Mouse (Mus musculus) forebrain, embryonic 11.5 days (tissue): ENCODE results near the gene Olfr95. TPM values are rescaled to one million over a fixed set of nuclear protein-coding genes. Genes with fewer than 3 reads are reported as not detected.

ENCODE experiments used
- ATAC-seq: fragments of 200-750 bp; cut with Nextera tagmentation; replicated peaks from 2 replicates; pipeline ENCODE4 v1.8.0; 2017; ENCODE audit warnings: moderate TSS enrichment; ENCODE audit not compliant: low FRiP score
- DNase-seq: peaks from one replicate; pipeline ENCODE4 v3.0.0-alpha.2; 2017; ENCODE audit warnings: low spot score
- H3K27ac ChIP-seq: fragments of 300-500 bp; sonication (generic); 2 replicates; pipeline ENCODE4 v1.5.1; 2014; ENCODE audit warnings: low read depth, low read length
- H3K27me3 ChIP-seq: fragments of 300-500 bp; sonication (generic); 2 replicates; pipeline ENCODE4 v1.6.1; 2014; ENCODE audit warnings: mild to moderate bottlenecking, low read length, mixed read lengths; ENCODE audit not compliant: control insufficient read depth, insufficient read depth
- H3K36me3 ChIP-seq: fragments of 300-500 bp; sonication (generic); 2 replicates; pipeline ENCODE4 v1.6.1; 2014; ENCODE audit warnings: mild to moderate bottlenecking, low read length, moderate library complexity, mixed read lengths; ENCODE audit not compliant: control insufficient read depth, insufficient read depth
- H3K4me1 ChIP-seq: fragments of 300-500 bp; sonication (generic); replicated peaks from 2 replicates; pipeline ENCODE4 v1.6.1; 2014; ENCODE audit warnings: low read length, mixed read lengths; ENCODE audit not compliant: control insufficient read depth, insufficient read depth
- H3K4me2 ChIP-seq: fragments of 300-500 bp; sonication (generic); 2 replicates; pipeline ENCODE4 v1.6.1; 2014; ENCODE audit warnings: low read depth, mild to moderate bottlenecking, low read length, moderate library complexity, mixed read lengths; ENCODE audit not compliant: severe bottlenecking
- H3K4me3 ChIP-seq: fragments of 300-500 bp; sonication (generic); 2 replicates; pipeline ENCODE4 v1.5.1; 2014; ENCODE audit warnings: low read depth, low read length
- H3K9ac ChIP-seq: fragments of 300-500 bp; sonication (generic); 2 replicates; pipeline ENCODE4 v1.6.1; 2014; ENCODE audit warnings: low read length
- H3K9me3 ChIP-seq: fragments of 300-500 bp; sonication (generic); 2 replicates; pipeline ENCODE4 v1.6.1; 2016; ENCODE audit warnings: low read length, mixed read lengths; ENCODE audit not compliant: control insufficient read depth
- WGBS: fragments of 180-500 bp; shearing (Covaris S2); extraction: QIAGEN DNeasy Blood & Tissue Kit; methylation state at CpG from one replicate; pipeline ENCODE4 v1.1.7; 2014; 5-methylcytosine and 5-hydroxymethylcytosine counted together
- polyA plus RNA-seq: library from polyadenylated mRNA; unstranded; fragments of >200 nt; fragmentation: Nextera tagmentation; extraction: Ambion mirVana; gene quantifications from 2 replicates; pipeline ENCODE4 v1.2.1, GENCODE M21; 2014

The Olfr95 gene
- polyA plus RNA-seq, 1 experiment from 2014 or later = not detected

DNA sequence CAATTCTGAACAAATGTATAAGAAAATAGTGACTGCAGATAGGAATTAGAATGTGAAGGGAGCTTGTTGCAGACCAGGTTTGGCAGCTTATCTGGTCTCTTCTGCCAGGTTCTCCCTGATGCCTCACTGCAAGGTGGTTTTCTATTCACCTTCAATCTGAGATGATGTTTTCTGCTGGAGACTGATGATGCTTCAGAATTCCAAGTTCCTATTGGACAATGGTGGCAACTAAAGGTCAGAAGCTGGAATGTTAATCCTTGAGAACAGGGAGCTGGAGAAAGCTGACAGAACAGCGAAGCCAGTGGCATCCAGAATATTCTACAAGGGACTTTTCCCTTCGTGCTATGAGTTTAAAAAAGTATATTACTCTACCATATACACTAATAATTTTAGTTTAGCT lies 22.2 kb downstream of the Olfr95 start:
- no peaks in the 10 kb centered on the region for H3K9me3 ChIP-seq
- H3K27me3 ChIP-seq = no peaks in the 10 kb centered on the region
- no peak overlapping the region for H3K4me2 ChIP-seq
- 32% methylated on average over 2 of the region's 2 CpGs for WGBS
- no peak overlapping the region for H3K9ac ChIP-seq
- no peak overlapping the region for H3K4me3 ChIP-seq
- H3K27ac ChIP-seq = no peak overlapping the region
- ATAC-seq (no peak), DNase-seq (no peak)
- no peaks in the 10 kb centered on the region for H3K4me1 ChIP-seq
- no peaks in the 10 kb centered on the region for H3K36me3 ChIP-seq

- ATAC-seq (no peak), DNase-seq (no peak)
- Histone ChIP-seq H3K27me3 (no peaks in the 10 kb centered on the region), H3K9me3 (no peaks in the 10 kb centered on the region), H3K9ac (no peak overlapping the region), H3K4me3 (no peak overlapping the region), H3K4me1 (no peaks in the 10 kb centered on the region), H3K36me3 (no peaks in the 10 kb centered on the region), H3K4me2 (no peak overlapping the region), H3K27ac (no peak overlapping the region)
- 59% methylated on average over 6 of the region's 6 CpGs for WGBS
Observed at GRCm38 (mm10) chr17:37185474-37185873, 27.4 kb downstream of the Olfr95 start.

DNA sequence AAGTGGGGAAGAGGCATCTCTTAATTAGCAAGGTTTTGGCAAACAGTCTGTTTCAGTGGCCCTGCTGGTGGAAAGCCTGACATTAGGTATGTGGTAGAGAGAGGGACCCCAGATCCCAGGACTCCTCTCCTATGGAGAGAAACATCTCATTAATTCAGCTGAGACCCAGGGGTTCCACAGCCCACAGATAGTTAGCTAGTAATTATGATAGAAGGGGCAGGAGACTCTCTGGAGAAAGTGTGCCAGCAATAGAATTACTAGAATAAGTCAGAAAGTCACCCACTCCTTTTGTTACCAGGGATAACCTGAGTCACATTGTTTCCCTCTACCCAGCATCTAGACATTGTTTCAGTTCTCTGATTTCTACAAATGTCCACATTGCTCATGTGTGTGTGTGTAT lies 51.5 kb downstream of the Olfr95 start, which contains the start of gene Olfr93:
TSS of gene Olfr93 (minus strand) at position 101 of the 400 bp plus-strand sequence.
- no peak within 1 kb of the TSS for H3K4me3 ChIP-seq
- H3K9ac ChIP-seq = no peak within 1 kb of the TSS
- no peaks in the 10 kb centered on the region for H3K36me3 ChIP-seq
- no peaks in the 10 kb centered on the region for H3K4me1 ChIP-seq
- ATAC-seq = no peak
- H3K27ac ChIP-seq = no peak within 1 kb of the TSS
- H3K9me3 ChIP-seq = no peaks in the 10 kb centered on the region
- DNase-seq = no peak
- no peak within 1 kb of the TSS for H3K4me2 ChIP-seq
- no peaks in the 10 kb centered on the region for H3K27me3 ChIP-seq

Other genes with a start within 250 kb of the Olfr95 start
- gene 2410137M14Rik, start 231.9 kb downstream of the Olfr95 start, polyA plus RNA-seq = not detected in 2 replicates
- 0.73 and 1.1 TPM in 2 replicates for gene H2-M5, start 223.6 kb downstream of the Olfr95 start, polyA plus RNA-seq
- 130 and 142 TPM in 2 replicates for gene Zfp57, start 212.0 kb downstream of the Olfr95 start, polyA plus RNA-seq
- 0.39 TPM in 1 of 2 replicates, not detected in the other for gene Mog, start 189.7 kb downstream of the Olfr95 start, polyA plus RNA-seq
- gene Gabbr1, start 167.2 kb downstream of the Olfr95 start, polyA plus RNA-seq = 19.7 and 21.8 TPM in 2 replicates
- gene Olfr90, start 124.6 kb downstream of the Olfr95 start, polyA plus RNA-seq = not detected in 2 replicates
- 0.13 TPM in 2 replicates for gene Olfr91, start 114.8 kb downstream of the Olfr95 start, polyA plus RNA-seq
- gene Olfr92, start 93.0 kb downstream of the Olfr95 start, polyA plus RNA-seq = not detected in 2 replicates
- not detected in 2 replicates for gene Olfr93, start 51.6 kb downstream of the Olfr95 start, polyA plus RNA-seq
- gene Ubd, start 19.2 kb downstream of the Olfr95 start, polyA plus RNA-seq = not detected in 2 replicates
- gene Olfr94, start 12.1 kb downstream of the Olfr95 start, polyA plus RNA-seq = not detected in 2 replicates
- not detected in 2 replicates for gene Olfr96, start 7.0 kb upstream of the Olfr95 start, polyA plus RNA-seq
- not detected in 2 replicates for gene Olfr97, start 24.2 kb upstream of the Olfr95 start, polyA plus RNA-seq
- gene Olfr98, start 50.6 kb upstream of the Olfr95 start, polyA plus RNA-seq = not detected in 2 replicates
- 1.7 and 2.5 TPM in 2 replicates for gene H2-M3, start 57.1 kb upstream of the Olfr95 start, polyA plus RNA-seq
- not detected in 2 replicates for gene Olfr99, start 70.3 kb upstream of the Olfr95 start, polyA plus RNA-seq
- not detected in 2 replicates for gene Olfr101, start 91.2 kb upstream of the Olfr95 start, polyA plus RNA-seq
- gene Olfr102, start 103.9 kb upstream of the Olfr95 start, polyA plus RNA-seq = not detected in 2 replicates
- gene Olfr103, start 126.6 kb upstream of the Olfr95 start, polyA plus RNA-seq = not detected in 2 replicates
- gene Olfr104-ps, start 146.5 kb upstream of the Olfr95 start, polyA plus RNA-seq = not detected in 2 replicates
- not detected in 2 replicates for gene Olfr105-ps, start 165.9 kb upstream of the Olfr95 start, polyA plus RNA-seq
- not detected in 2 replicates for gene Olfr106-ps, start 177.3 kb upstream of the Olfr95 start, polyA plus RNA-seq
- not detected in 2 replicates for gene Olfr107, start 186.1 kb upstream of the Olfr95 start, polyA plus RNA-seq
- not detected in 2 replicates for gene Olfr108, start 232.4 kb upstream of the Olfr95 start, polyA plus RNA-seq
- not detected in 2 replicates for gene Olfr109, start 245.8 kb upstream of the Olfr95 start, polyA plus RNA-seq